Mouse (Mus musculus): Measurements from ENCODE around the gene Slc3a2.
"Not testable (repeated sequence)": the region's sequence is repeated elsewhere in the genome, so short reads cannot be mapped to it uniquely, and the experiment has no call there.

Slc3a2 gene

DNA sequence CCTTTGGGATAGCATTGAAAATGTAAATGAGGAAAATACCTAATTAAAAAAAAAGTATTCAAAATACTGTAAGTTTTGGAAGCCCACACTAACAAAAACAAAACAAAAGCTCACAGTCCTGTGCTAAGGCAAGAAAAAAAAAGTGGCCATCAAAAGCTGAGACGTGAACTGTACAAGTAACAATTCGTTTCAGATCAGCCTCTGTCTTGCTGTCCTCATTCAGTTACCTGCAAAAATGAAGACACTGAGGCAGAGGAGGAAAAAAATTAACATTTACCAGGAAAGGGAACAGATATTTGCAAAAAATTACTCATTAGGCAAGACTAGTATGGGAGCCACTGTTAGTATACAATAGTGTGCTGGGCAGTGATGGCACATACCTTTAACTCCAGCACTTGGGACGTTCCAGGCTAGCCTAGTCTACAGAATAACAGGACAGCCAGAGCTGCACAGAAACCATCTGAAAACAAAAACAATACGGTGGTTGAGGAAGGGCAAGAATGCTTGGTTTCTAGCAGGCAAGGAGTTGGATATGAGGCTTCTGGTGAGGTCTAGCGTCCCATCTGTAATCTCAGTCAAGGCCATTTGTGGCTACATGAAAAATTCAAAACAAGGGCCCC is 4.4 kb upstream of the Slc3a2 start:
- DNase-seq (ENCODE audit: low read depth, low spot score) = no peak

- DNase-seq (ENCODE audit: low read depth, low spot score) = no peak
Observed at GRCm38 (mm10) chr19:8726609-8727390, 3.6 kb upstream of the Slc3a2 start.

DNA sequence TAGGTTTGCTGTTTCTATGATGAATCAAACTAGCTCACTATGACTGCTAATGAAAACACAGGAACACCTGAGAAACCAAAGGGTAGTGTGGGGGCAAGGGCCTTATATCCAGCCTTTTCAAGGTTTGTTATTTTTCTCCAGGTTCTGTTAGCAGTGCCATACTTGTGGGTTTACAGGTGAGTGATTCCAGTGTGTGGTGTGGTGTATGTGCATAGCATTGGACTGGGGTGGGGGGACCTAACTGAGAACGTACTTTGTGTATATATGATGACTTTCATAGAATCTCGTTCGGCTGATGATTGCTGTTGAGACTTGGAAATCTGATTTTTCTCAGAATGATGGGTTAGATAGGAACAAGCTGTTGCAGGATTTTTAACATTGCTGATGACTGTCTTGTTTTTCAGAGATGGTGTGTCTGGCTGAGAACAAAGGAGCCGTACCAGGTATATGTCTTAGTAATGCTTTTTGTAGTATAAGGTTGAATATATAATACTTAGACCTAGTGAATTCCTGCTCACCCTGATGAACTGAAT is 2.0 kb upstream of the Slc3a2 start:
- DNase-seq (ENCODE audit: low read depth, low spot score) = no peak

DNA sequence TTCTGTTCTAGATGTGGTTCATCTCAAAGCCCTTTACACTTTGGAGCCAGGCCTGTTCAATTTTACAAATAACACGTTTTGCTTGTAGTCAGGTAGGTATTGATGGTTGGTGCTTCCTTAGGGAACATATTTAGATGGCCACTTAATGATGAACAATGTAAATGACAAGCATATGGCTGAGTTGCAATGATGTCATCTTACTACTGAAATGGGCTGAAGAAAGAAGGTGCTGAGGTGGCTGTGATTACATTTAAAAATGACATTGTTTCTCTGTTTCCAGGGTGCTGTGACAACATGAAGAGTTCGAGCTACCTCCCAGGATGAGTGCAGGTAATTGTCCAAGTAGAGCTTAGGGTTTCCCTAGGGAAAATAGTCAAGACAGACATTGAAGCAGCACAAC is 1.2 kb upstream of the Slc3a2 start:
- no peak for DNase-seq (ENCODE audit: low read depth, low spot score)

DNA sequence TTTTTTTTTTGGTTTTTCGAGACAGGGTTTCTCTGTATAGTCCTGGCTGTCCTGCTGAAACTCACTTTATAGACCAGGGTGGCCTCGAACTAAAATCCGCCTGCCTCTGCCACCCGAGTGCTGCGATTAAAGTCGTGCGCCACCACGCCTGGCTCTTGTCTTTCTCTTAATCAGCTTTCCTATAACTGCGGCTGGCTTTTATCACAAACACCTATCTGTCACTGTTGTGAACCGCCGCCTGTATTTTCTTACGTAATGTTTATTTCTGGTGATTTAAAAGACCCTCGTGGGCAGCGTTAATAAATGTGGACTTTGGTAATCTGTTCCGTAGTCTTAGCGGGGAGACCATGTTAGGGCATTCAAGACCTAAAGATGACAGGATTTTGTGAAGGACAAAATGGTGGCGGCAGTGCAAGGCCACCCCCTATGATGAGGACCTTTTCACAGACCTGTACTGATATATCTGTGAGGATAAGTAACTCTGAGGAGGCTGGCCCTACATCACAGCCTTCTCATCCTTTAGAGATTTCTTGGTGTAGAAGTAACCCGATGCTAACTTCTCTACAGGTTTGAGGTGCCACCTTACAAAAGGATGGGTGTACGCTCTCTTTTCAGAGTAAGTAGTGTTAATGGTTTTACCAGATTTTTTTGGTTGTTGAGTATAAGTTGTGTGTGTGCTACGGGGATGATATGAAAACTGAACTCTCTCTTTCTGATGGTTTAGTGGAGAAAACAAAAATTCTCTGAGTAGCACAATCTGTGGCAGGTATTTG is 591 bp upstream of the Slc3a2 start:
- no peak for DNase-seq (ENCODE audit: low read depth, low spot score)

DNA sequence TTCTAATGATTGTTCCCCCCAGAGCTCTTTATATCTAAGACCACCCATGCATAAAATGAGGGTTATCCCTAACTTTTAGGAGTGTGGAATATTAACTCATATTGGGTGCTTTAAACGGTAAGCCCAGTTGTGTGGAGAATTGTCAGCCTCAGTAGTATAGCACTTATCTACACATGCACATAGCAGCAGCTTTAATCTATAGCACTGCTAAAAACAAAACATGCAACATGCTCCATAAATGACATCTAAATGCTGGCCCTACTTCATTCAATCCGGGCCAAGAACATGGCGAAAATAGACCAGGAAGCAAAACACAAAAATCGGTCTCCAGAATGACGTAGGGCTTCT is 636 bp downstream of the Slc3a2 start:
- no peak for DNase-seq (ENCODE audit: low read depth, low spot score)

DNA sequence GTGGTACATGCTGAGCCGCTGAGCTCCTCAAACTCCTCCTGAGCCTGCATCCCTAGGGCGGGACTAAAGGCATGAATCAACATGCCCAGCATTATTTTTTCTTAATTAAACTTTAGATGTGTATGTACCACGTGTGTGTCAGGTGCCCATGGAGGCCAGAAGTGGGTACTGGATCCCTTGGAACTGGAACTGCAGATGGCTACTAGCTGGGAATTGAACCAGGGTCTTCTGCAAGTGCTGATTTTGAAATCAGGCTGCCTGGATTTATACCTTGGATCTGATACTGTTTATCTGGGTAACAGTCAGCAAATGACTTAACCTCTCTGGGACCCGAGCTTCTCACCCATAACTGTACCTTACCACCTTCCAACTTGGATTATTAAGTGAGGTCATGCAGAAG is 1.1 kb downstream of the Slc3a2 start:
- no peak for DNase-seq (ENCODE audit: low read depth, low spot score)

DNA sequence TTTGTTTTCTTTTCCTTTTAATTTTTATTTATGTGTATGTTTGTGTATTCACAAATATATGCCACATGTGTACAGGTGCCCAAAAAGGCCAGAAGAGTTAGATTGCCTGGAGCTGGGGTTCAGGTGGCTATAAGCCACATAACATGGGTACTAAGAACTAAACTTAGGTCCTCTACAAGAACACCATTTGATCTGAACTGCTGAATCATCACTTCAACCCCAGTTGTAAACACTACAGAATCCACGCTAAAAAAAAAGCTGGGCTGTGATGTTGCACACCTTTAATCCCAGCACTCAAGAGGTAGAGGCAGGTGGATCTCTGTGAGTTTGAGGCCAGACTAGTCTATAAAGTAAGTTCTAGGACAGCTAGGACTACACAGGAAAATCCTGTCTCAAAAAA is 1.8 kb downstream of the Slc3a2 start:
- no peak for DNase-seq (ENCODE audit: low read depth, low spot score)

DNA sequence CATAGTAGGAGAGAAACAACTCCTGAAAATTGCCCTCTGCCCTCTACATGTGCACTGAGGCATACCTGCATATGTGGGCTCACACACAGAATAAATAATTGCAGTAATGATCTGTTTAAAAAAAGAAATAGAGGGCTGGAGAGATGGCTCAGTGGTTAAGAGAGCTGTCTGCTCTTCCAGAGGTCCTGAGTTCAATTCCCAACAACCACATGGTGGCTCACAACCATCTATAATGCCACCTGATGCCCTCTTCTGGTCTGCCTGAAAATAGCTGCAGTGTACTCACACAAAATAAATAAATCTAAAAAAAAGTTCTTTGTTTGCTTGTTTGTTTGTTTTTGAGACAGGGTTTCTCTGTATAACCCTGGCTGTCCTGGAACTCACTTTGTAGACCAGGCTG is 4.1 kb downstream of the Slc3a2 start:
- not testable (repeated sequence) for DNase-seq (ENCODE audit: low read depth, low spot score)

DNA sequence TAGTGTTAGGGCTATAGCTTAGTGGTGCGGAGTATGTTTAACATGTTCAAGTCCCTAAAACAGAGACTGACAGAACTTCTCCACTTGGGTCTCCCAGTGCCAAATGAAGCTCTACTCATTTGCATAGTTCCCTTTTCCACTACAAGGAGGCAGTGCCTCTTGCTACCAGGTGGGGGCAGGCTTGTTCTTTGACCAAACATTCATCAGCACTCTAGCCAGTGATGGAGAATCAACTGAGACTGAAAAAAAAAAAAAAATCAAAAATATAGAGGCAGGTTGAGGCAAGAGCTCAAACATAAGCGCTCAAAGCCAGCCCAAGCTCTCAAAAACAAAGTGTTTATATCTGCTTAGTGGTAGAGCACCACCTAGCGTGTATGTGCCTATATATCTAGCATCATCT is 4.8 kb downstream of the Slc3a2 start:
- DNase-seq (ENCODE audit: low read depth, low spot score) = peak; percentile 73

GRCm38 (mm10) chr19:8716767-8717475 is 6.2 kb downstream of the Slc3a2 start:
- DNase-seq (ENCODE audit: low read depth, low spot score) = no peak

DNA sequence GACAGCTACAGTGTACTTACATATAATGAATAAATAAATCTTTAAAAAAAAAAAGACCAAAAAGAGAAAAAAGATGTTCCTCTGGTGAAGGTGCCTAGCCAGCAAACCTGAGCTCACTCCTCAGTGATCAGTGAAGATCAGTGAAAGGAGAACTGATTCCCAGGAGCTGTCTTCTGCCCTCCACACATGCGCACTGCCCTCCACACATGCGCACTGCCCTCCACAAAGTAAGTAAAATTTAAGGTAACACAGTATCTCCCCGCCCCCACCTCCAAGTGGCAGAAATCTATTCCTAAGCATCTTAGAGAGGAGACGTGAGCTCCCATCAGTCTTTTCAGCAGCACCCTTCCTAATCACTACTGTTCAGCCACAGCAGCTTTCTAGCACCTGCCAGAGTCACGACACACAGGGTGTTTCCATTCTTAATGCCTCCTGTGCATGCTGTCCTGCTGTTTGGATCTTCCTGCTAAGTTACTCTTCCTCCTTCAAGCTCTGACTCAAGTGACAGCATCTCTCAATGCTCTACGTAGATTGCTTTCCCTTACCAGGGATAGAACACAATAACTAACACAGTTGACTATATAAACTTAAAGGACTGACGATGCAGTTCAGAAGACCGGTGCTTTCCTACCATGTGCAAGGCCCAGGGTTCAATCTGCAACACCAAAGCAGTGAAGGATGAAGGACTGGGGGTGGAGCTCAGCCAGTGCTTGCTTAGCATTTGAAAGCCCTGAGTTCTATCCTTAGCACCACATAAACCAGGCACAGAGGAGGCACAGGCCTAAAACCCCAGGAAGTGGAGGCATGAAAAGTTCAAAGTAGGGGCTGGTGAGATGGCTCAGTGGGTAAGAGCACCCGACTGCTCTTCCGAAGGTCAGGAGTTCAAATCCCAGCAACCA is 7.1 kb downstream of the Slc3a2 start:
- DNase-seq (ENCODE audit: low read depth, low spot score) = no peak

GRCm38 (mm10) chr19:8714653-8715481 is 8.3 kb downstream of the Slc3a2 start:
- no peak for DNase-seq (ENCODE audit: low read depth, low spot score)

- no peak for DNase-seq (ENCODE audit: low read depth, low spot score)
Observed at GRCm38 (mm10) chr19:8713997-8714652, 9.0 kb downstream of the Slc3a2 start.

GRCm38 (mm10) chr19:8713306-8713996 is 9.7 kb downstream of the Slc3a2 start:
- DNase-seq (ENCODE audit: low read depth, low spot score) = peak; percentile 90

DNA sequence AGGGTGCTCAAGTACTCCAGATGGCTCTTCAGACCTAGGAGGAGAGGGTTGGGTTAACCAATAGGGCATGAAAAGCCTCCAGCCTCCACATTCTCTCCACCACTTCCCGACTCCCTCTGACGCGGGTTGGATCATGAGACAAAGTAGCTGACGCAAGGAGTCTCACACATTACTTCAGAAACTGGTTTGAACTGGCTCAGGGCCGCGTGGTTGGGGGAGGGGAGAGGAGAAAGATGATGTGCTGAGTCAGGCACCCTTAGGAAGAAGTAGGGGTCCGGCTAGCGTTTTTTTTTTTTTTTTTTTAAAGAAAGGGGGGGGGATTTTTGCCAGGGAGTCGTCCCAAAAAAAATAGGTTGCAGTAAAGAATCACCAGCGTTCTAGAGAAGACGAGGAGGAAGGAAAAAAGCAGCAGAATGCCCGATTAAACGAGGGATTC is 10.3 kb downstream of the Slc3a2 start:
- peak; percentile 88 for DNase-seq (ENCODE audit: low read depth, low spot score)

DNA sequence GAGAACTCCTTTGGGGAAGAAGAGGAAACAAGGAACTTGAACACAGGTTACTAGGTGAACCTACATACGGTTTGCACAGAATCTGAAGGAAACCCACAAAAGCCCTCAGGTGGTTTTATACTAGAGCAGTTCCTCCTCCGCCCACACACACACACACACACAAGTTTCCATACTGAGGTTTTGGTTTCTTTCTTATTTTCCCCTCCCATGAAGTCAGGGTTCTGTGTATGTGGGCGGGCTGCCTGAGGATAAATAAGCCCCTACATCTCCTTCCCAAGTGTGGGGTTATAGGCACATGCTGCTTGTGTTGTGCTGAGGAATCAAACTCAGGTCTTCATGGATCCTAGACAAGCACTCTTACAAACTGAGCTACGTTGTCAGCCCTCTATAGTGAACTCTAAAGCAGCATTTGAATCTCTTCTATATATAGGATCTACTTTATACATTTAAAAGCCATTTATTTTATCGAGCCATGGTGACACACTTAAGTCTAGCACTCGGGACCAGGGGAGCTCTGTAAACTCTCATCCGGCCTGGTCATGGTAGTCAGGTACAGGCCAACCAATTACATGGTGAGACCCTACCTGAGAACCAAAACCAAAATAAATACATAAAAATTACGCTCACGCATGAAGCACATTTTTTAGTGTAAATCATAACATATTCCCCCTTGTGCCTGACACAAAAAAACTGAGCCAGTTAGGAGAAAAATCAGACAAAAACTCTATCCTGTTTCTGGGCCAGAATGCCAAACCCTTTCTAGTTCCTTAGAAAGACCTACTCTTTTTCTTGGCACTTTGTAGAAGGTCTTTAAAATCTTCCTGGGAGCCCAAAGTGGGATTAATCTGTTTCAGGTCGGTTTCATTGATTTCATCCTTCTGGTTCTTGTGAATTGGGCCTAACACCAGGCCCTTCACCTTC is 11.0 kb downstream of the Slc3a2 start:
- DNase-seq (ENCODE audit: low read depth, low spot score) = no peak

DNA sequence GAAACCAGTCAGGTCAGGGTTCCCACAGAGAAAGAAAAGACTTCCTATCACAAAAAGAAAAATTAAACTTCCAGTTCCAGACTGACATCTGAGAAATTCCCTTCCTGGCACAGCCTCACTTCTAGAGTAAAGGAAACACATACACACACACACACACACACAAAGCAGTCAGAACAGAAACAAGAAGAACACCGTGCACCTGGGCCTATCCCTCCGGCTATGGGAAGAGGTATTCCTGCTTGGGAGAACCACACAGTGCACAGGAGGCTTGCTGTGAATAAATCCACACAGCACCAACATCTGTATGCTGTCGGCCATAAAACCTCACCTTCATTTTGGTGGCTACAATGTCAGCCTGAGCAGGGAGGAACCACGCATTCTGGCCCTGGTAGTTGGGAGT is 11.7 kb downstream of the Slc3a2 start:
- no peak for DNase-seq (ENCODE audit: low read depth, low spot score)
